Mouse (Mus musculus): Measurements from ENCODE around the gene Pdik1l. TPM values are rescaled to one million over a fixed set of nuclear protein-coding genes. Genes with fewer than 3 reads are reported as not detected.

The Pdik1l gene
- polyA plus RNA-seq, 1 experiment from 2014 or later = 15.8 TPM

GRCm38 (mm10) chr4:134312901-134313300 is 25.2 kb upstream of the Pdik1l start:
- H3K4me1 ChIP-seq = peaks cover 42% of the 10 kb centered on the region
- no peaks in the 10 kb centered on the region for H3K27me3 ChIP-seq (ENCODE audit: insufficient read depth, poor library complexity, severe bottlenecking)
- H3K36me3 ChIP-seq = peaks cover 15% of the 10 kb centered on the region
- no peak overlapping the region for H3K4me3 ChIP-seq
- WGBS = 93% methylated on average over 6 of the region's 6 CpGs
- 0 out of 2 replicates have a peak, but pooled peaks cover 4% of the 10 kb centered on the region for H3K9me3 ChIP-seq
- H3K27ac ChIP-seq = no peak overlapping the region
- no peak for DNase-seq (ENCODE audit: low spot score)

GRCm38 (mm10) chr4:134312341-134312740 is 24.6 kb upstream of the Pdik1l start:
- H3K4me3 ChIP-seq = no peak overlapping the region
- H3K36me3 ChIP-seq = peaks cover 9% of the 10 kb centered on the region
- 0 out of 2 replicates have a peak, but pooled peaks cover 4% of the 10 kb centered on the region for H3K9me3 ChIP-seq

GRCm38 (mm10) chr4:134311784-134312183 is 24.1 kb upstream of the Pdik1l start:
- WGBS = 82% methylated on average over 9 of the region's 9 CpGs

More at GRCm38 (mm10) chr4:134312341-134312740, 24.6 kb upstream of the Pdik1l start:
- WGBS = 86% methylated on average over 5 of the region's 5 CpGs
- Histone ChIP-seq H3K27ac (no peak overlapping the region), H3K27me3 (ENCODE audit: insufficient read depth, poor library complexity, severe bottlenecking) (no peaks in the 10 kb centered on the region), H3K4me1 (peaks cover 44% of the 10 kb centered on the region)
- no peak for DNase-seq (ENCODE audit: low spot score)

GRCm38 (mm10) chr4:134310656-134311055 is 23.0 kb upstream of the Pdik1l start:
- no peaks in the 10 kb centered on the region for H3K27me3 ChIP-seq (ENCODE audit: insufficient read depth, poor library complexity, severe bottlenecking)
- H3K27ac ChIP-seq = no peak overlapping the region
- WGBS = 87% methylated on average over 9 of the region's 9 CpGs
- H3K9me3 ChIP-seq = 0 out of 2 replicates have a peak, but pooled peaks cover 4% of the 10 kb centered on the region
- no peaks in the 10 kb centered on the region for H3K36me3 ChIP-seq
- DNase-seq (ENCODE audit: low spot score) = no peak
- peaks cover 45% of the 10 kb centered on the region for H3K4me1 ChIP-seq
- no peak overlapping the region for H3K4me3 ChIP-seq

More at GRCm38 (mm10) chr4:134311784-134312183, 24.1 kb upstream of the Pdik1l start:
- H3K9me3 ChIP-seq = 0 out of 2 replicates have a peak, but pooled peaks cover 4% of the 10 kb centered on the region
- H3K4me1 ChIP-seq = peaks cover 50% of the 10 kb centered on the region
- no peak overlapping the region for H3K27ac ChIP-seq
- no peaks in the 10 kb centered on the region for H3K27me3 ChIP-seq (ENCODE audit: insufficient read depth, poor library complexity, severe bottlenecking)
- no peak overlapping the region for H3K4me3 ChIP-seq
- H3K36me3 ChIP-seq = 0 out of 2 replicates have a peak, but pooled peaks cover 4% of the 10 kb centered on the region
- no peak for DNase-seq (ENCODE audit: low spot score)

- 82% methylated on average over 7 of the region's 7 CpGs for WGBS
Measured at GRCm38 (mm10) chr4:134310106-134310505, 22.4 kb upstream of the Pdik1l start.

GRCm38 (mm10) chr4:134307367-134308072 is 19.8 kb upstream of the Pdik1l start:
- Histone ChIP-seq H3K4me1 (peaks cover 30% of the 10 kb centered on the region), H3K27me3 (ENCODE audit: insufficient read depth, poor library complexity, severe bottlenecking) (no peaks in the 10 kb centered on the region), H3K9me3 (no peaks in the 10 kb centered on the region), H3K27ac (peak overlapping the region; percentile 85), H3K4me3 (peak overlapping the region; percentile 41), H3K36me3 (no peaks in the 10 kb centered on the region)
- WGBS = 21% methylated on average over 11 of the region's 12 CpGs
- no peak for DNase-seq (ENCODE audit: low spot score)

More at GRCm38 (mm10) chr4:134310106-134310505, 22.4 kb upstream of the Pdik1l start:
- Histone ChIP-seq H3K27ac (no peak overlapping the region), H3K36me3 (no peaks in the 10 kb centered on the region), H3K4me3 (no peak overlapping the region), H3K4me1 (peaks cover 39% of the 10 kb centered on the region), H3K27me3 (ENCODE audit: insufficient read depth, poor library complexity, severe bottlenecking) (no peaks in the 10 kb centered on the region), H3K9me3 (0 out of 2 replicates have a peak, but pooled peaks cover 4% of the 10 kb centered on the region)
- no peak for DNase-seq (ENCODE audit: low spot score)

GRCm38 (mm10) chr4:134306963-134307362 is 19.3 kb upstream of the Pdik1l start:
- 62% methylated on average over 2 of the region's 2 CpGs for WGBS
- peak overlapping the region; percentile 85; the same call in 1 of the 2 replicates for H3K27ac ChIP-seq
- DNase-seq (ENCODE audit: low spot score) = no peak

GRCm38 (mm10) chr4:134302084-134302483 is 14.4 kb upstream of the Pdik1l start:
- no peak for DNase-seq (ENCODE audit: low spot score)
- H3K27ac ChIP-seq = peak overlapping the region; percentile 70; the same call in 1 of the 2 replicates
- 73% methylated on average over 5 of the region's 5 CpGs for WGBS

More at GRCm38 (mm10) chr4:134306963-134307362, 19.3 kb upstream of the Pdik1l start:
- H3K4me1 ChIP-seq = peaks cover 32% of the 10 kb centered on the region
- H3K9me3 ChIP-seq = no peaks in the 10 kb centered on the region
- H3K36me3 ChIP-seq = no peaks in the 10 kb centered on the region
- no peaks in the 10 kb centered on the region for H3K27me3 ChIP-seq (ENCODE audit: insufficient read depth, poor library complexity, severe bottlenecking)
- H3K4me3 ChIP-seq = no peak overlapping the region

GRCm38 (mm10) chr4:134300316-134300715 is 12.6 kb upstream of the Pdik1l start:
- Histone ChIP-seq H3K9me3 (no peaks in the 10 kb centered on the region), H3K4me1 (peaks cover 27% of the 10 kb centered on the region), H3K27ac (peak overlapping the region; percentile 83), H3K36me3 (no peaks in the 10 kb centered on the region), H3K27me3 (ENCODE audit: insufficient read depth, poor library complexity, severe bottlenecking) (no peaks in the 10 kb centered on the region), H3K4me3 (0 out of 2 replicates have a peak overlapping the region, but pooled peaks have one; percentile 12)
- WGBS = 46% methylated on average over 9 of the region's 9 CpGs
- DNase-seq (ENCODE audit: low spot score) = no peak

More at GRCm38 (mm10) chr4:134302084-134302483, 14.4 kb upstream of the Pdik1l start:
- Histone ChIP-seq H3K36me3 (no peaks in the 10 kb centered on the region), H3K4me3 (no peak overlapping the region), H3K27me3 (ENCODE audit: insufficient read depth, poor library complexity, severe bottlenecking) (no peaks in the 10 kb centered on the region), H3K4me1 (peaks cover 33% of the 10 kb centered on the region), H3K9me3 (no peaks in the 10 kb centered on the region)

- H3K36me3 ChIP-seq = no peaks in the 10 kb centered on the region
- no peak for DNase-seq (ENCODE audit: low spot score)
- H3K27ac ChIP-seq = peak overlapping the region; percentile 83
- H3K4me3 ChIP-seq = peak overlapping the region; percentile 24
- WGBS = 35% methylated on average over 4 of the region's 4 CpGs
- no peaks in the 10 kb centered on the region for H3K27me3 ChIP-seq (ENCODE audit: insufficient read depth, poor library complexity, severe bottlenecking)
- H3K4me1 ChIP-seq = peaks cover 30% of the 10 kb centered on the region
- H3K9me3 ChIP-seq = no peaks in the 10 kb centered on the region
Measured at GRCm38 (mm10) chr4:134299498-134299810, 11.8 kb upstream of the Pdik1l start.

GRCm38 (mm10) chr4:134298626-134299497 is 11.2 kb upstream of the Pdik1l start:
- Histone ChIP-seq H3K9me3 (no peaks in the 10 kb centered on the region), H3K36me3 (no peaks in the 10 kb centered on the region), H3K4me3 (peak overlapping the region; percentile 24), H3K27ac (peak overlapping the region; percentile 83), H3K27me3 (ENCODE audit: insufficient read depth, poor library complexity, severe bottlenecking) (no peaks in the 10 kb centered on the region), H3K4me1 (peaks cover 35% of the 10 kb centered on the region)
- DNase-seq (ENCODE audit: low spot score) = no peak
- 60% methylated on average over 19 of the region's 19 CpGs for WGBS

- Histone ChIP-seq H3K27ac (0 out of 2 replicates have a peak overlapping the region, but pooled peaks have one; percentile 7), H3K9me3 (no peaks in the 10 kb centered on the region), H3K27me3 (ENCODE audit: insufficient read depth, poor library complexity, severe bottlenecking) (0 out of 2 replicates have a peak, but pooled peaks cover 4% of the 10 kb centered on the region), H3K4me3 (no peak overlapping the region), H3K4me1 (peaks cover 48% of the 10 kb centered on the region), H3K36me3 (no peaks in the 10 kb centered on the region)
- DNase-seq (ENCODE audit: low spot score) = no peak
- 91% methylated on average over 8 of the region's 8 CpGs for WGBS
Measured at GRCm38 (mm10) chr4:134297369-134297768, 9.7 kb upstream of the Pdik1l start.
